Comparison of ENCODE assay signal across 8 mouse cellular contexts in genomic region chr2:38823406-38823805, GRCm38 (mm10).
DNase-seq lines count a peak whose midpoint lies in the region; ATAC-seq and TF ChIP-seq lines count a peak whose summit lies in the region.

No protein-coding gene starts in this region.

- TF ChIP-seq CTCF in E14TG2a.4 (conservative IDR thresholded peaks at IDR 0.05; ENCODE audit: low read length): no peak

- peak overlapping the region; percentile 95 for H3K27ac ChIP-seq in forebrain, embryonic 16.5 days (ENCODE audit: low read length)
- H3K27ac ChIP-seq in limb, embryonic 14.5 days (replicated peaks; ENCODE audit: low read depth, low read length): peak overlapping the region; percentile 98
- H3K27ac ChIP-seq in neural tube, embryonic 12.5 days: peak overlapping the region; percentile 89

- peak overlapping the region; percentile 83 for H3K4me2 ChIP-seq in forebrain, embryonic 16.5 days (ENCODE audit: low read length)
- peak overlapping the region; percentile 71 for H3K4me2 ChIP-seq in limb, embryonic 14.5 days (replicated peaks; ENCODE audit: low read depth, low read length, severe bottlenecking)
- H3K4me2 ChIP-seq in neural tube, embryonic 12.5 days (replicated peaks): peak overlapping the region; percentile 63

- no peaks in the 10 kb centered on the region for H3K36me3 ChIP-seq in E14TG2a.4 (ENCODE audit: insufficient read depth, low read length)
- H3K36me3 ChIP-seq in forebrain, embryonic 16.5 days (ENCODE audit: control insufficient read depth, insufficient read depth): no peaks in the 10 kb centered on the region
- no peaks in the 10 kb centered on the region for H3K36me3 ChIP-seq in limb, embryonic 14.5 days (ENCODE audit: control insufficient read depth, insufficient read depth, low read length)
- no peaks in the 10 kb centered on the region for H3K36me3 ChIP-seq in neural tube, embryonic 12.5 days

- no peaks in the 10 kb centered on the region for H3K9me3 ChIP-seq in E14TG2a.4 (ENCODE audit: low read length)
- no peaks in the 10 kb centered on the region for H3K9me3 ChIP-seq in forebrain, embryonic 16.5 days (ENCODE audit: control insufficient read depth, low read length)
- H3K9me3 ChIP-seq in limb, embryonic 14.5 days (ENCODE audit: control insufficient read depth, low read length): no peaks in the 10 kb centered on the region
- no peaks in the 10 kb centered on the region for H3K9me3 ChIP-seq in neural tube, embryonic 12.5 days

- H3K9ac ChIP-seq in forebrain, embryonic 16.5 days (replicated peaks; ENCODE audit: low read depth, low read length): peak overlapping the region; percentile 76
- H3K9ac ChIP-seq in limb, embryonic 14.5 days (ENCODE audit: low read depth, low read length, severe bottlenecking): peak overlapping the region; percentile 85
- peak overlapping the region; percentile 62 for H3K9ac ChIP-seq in neural tube, embryonic 12.5 days

- H3K4me3 ChIP-seq in E14TG2a.4 (replicated peaks; ENCODE audit: low read length): 0 out of 2 replicates have a peak overlapping the region, but pooled peaks have one; percentile 24
- peak overlapping the region; percentile 65 for H3K4me3 ChIP-seq in forebrain, embryonic 16.5 days (replicated peaks; ENCODE audit: low read length)
- peak overlapping the region; percentile 65 for H3K4me3 ChIP-seq in limb, embryonic 14.5 days (replicated peaks; ENCODE audit: low read length)
- H3K4me3 ChIP-seq in neural tube, embryonic 12.5 days: peak overlapping the region; percentile 50

- under 1% methylated on average over 8 of the region's 8 CpGs for WGBS in forebrain, embryonic 16.5 days
- WGBS in limb, embryonic 14.5 days: 3% methylated on average over 8 of the region's 8 CpGs
- 9% methylated on average over 8 of the region's 8 CpGs for WGBS in neural tube, embryonic 12.5 days

- H3K27me3 ChIP-seq in E14TG2a.4 (ENCODE audit: insufficient read depth, low read length): no peaks in the 10 kb centered on the region
- no peaks in the 10 kb centered on the region for H3K27me3 ChIP-seq in forebrain, embryonic 16.5 days (replicated peaks; ENCODE audit: control insufficient read depth, insufficient read depth, low read length)
- H3K27me3 ChIP-seq in limb, embryonic 14.5 days (ENCODE audit: control insufficient read depth, insufficient read depth, low read length): no peaks in the 10 kb centered on the region
- no peaks in the 10 kb centered on the region for H3K27me3 ChIP-seq in neural tube, embryonic 12.5 days (replicated peaks)

- H3K4me1 ChIP-seq in E14TG2a.4 (replicated peaks; ENCODE audit: low read depth, low read length): peaks cover 29% of the 10 kb centered on the region
- H3K4me1 ChIP-seq in forebrain, embryonic 16.5 days (replicated peaks; ENCODE audit: control insufficient read depth, insufficient read depth, low read length): peaks cover 11% of the 10 kb centered on the region
- peaks cover 4% of the 10 kb centered on the region; the same call in 1 of the 2 replicates for H3K4me1 ChIP-seq in limb, embryonic 14.5 days (ENCODE audit: control insufficient read depth, insufficient read depth, low read length)
- H3K4me1 ChIP-seq in neural tube, embryonic 12.5 days: peaks cover 16% of the 10 kb centered on the region; the same call in 1 of the 2 replicates

- DNase-seq in embryo, embryonic 10 days (ENCODE audit: low spot score): peak; percentile 27
- no peak for DNase-seq in embryo, embryonic 9.5 days (ENCODE audit: extremely low spot score)
- peak; percentile 70 for DNase-seq in limb, embryonic 14.5 days (ENCODE audit: low spot score)
- DNase-seq in testis, postnatal 14 days (ENCODE audit: low spot score): no peak
- no peak for DNase-seq in testis, postnatal 10 days (ENCODE audit: low spot score)

- TF ChIP-seq POLR2A in limb, embryonic 14.5 days (IDR thresholded peaks at IDR 0.05; ENCODE audit: borderline replicate concordance, extremely low read depth, insufficient read depth, insufficient read length): no peak

- ATAC-seq in forebrain, embryonic 16.5 days: peak; percentile 39; the same call in 1 of the 2 replicates
- peak; percentile 10; the same call in 1 of the 2 replicates for ATAC-seq in limb, embryonic 14.5 days (ENCODE audit: low FRiP score, low read depth)
- peak; percentile 30; the same call in 1 of the 2 replicates for ATAC-seq in neural tube, embryonic 12.5 days (ENCODE audit: low FRiP score, low read depth)

Comparison
In these comparisons a context has a peak if more than half of its experiments do, and no peak if none do; other contexts are left out.
1. DNase-seq: peak in embryo, embryonic 10 days (single experiment) and limb, embryonic 14.5 days (single experiment); none in embryo, embryonic 9.5 days (single experiment), testis, postnatal 14 days (single experiment) and testis, postnatal 10 days (single experiment).
2. Peak in every context shown above with its lines, with median percentiles within 50 percentile points of each other: H3K4me3 ChIP-seq, ATAC-seq, H3K27ac ChIP-seq, H3K4me2 ChIP-seq and H3K9ac ChIP-seq.